Mouse (Mus musculus): ENCODE measurements at regions not wholly inside any gene's neighbourhood (a gene's known extent, or its start where the extent isn't known, plus 50 kb on each side); places are given as distances from the start of the nearest gene placed in this dataset.

GRCm38 (mm10) chr7:37259293-37259692 is 514.1 kb downstream of the Zfp536 start:
- no peaks in the 10 kb centered on the region for H3K9me3 ChIP-seq (ENCODE audit: control insufficient read depth, low read length)
- H3K27ac ChIP-seq (replicated peaks; ENCODE audit: low read depth, low read length): no peak overlapping the region
- no peak overlapping the region for H3K4me2 ChIP-seq (ENCODE audit: low read depth, severe bottlenecking)
- DNase-seq (ENCODE audit: low spot score) (peak; percentile 63), ATAC-seq (ENCODE audit: insufficient number of reproducible peaks, low FRiP score, low TSS enrichment, low read depth) (no peak)
- no peak overlapping the region for H3K9ac ChIP-seq (ENCODE audit: low read length)
- no peaks in the 10 kb centered on the region for H3K36me3 ChIP-seq (ENCODE audit: control insufficient read depth, insufficient read depth, low read length)
- H3K4me1 ChIP-seq (ENCODE audit: control insufficient read depth, insufficient read depth, low read length): peaks cover 20% of the 10 kb centered on the region
- H3K4me3 ChIP-seq (ENCODE audit: low read depth, low read length): no peak overlapping the region
- WGBS: 45% methylated on average over 6 of the region's 6 CpGs
- H3K27me3 ChIP-seq (ENCODE audit: control insufficient read depth, insufficient read depth, low read length): no peaks in the 10 kb centered on the region

- Histone ChIP-seq H3K9ac (ENCODE audit: low read length) (no peak overlapping the region), H3K4me1 (ENCODE audit: control insufficient read depth, insufficient read depth, low read length) (peaks cover 10% of the 10 kb centered on the region; the same call in 1 of the 2 replicates), H3K9me3 (ENCODE audit: control insufficient read depth, low read length) (no peaks in the 10 kb centered on the region), H3K36me3 (ENCODE audit: control insufficient read depth, insufficient read depth, low read length) (no peaks in the 10 kb centered on the region), H3K27me3 (ENCODE audit: control insufficient read depth, insufficient read depth, low read length) (no peaks in the 10 kb centered on the region), H3K4me3 (ENCODE audit: low read depth, low read length) (no peak overlapping the region), H3K27ac (replicated peaks; ENCODE audit: low read depth, low read length) (no peak overlapping the region), H3K4me2 (ENCODE audit: low read depth, severe bottlenecking) (no peak overlapping the region)
- ATAC-seq (ENCODE audit: insufficient number of reproducible peaks, low FRiP score, low TSS enrichment, low read depth): no peak
- 46% methylated on average over 3 of the region's 3 CpGs for WGBS
- no peak for DNase-seq (ENCODE audit: low spot score)
These were observed 510.6 kb downstream of the Zfp536 start for GRCm38 (mm10) chr7:37262846-37263245.

- H3K27ac ChIP-seq (replicated peaks; ENCODE audit: low read depth, low read length): no peak overlapping the region
- H3K27me3 ChIP-seq (ENCODE audit: control insufficient read depth, insufficient read depth, low read length): no peaks in the 10 kb centered on the region
- H3K9me3 ChIP-seq (ENCODE audit: control insufficient read depth, low read length): no peaks in the 10 kb centered on the region; the same call in 1 of the 2 replicates
- WGBS: 87% methylated on average over 4 of the region's 4 CpGs
- no peak overlapping the region for H3K4me2 ChIP-seq (ENCODE audit: low read depth, severe bottlenecking)
- ATAC-seq (ENCODE audit: insufficient number of reproducible peaks, low FRiP score, low TSS enrichment, low read depth): no peak
- no peak overlapping the region for H3K9ac ChIP-seq (ENCODE audit: low read length)
- no peak overlapping the region for H3K4me3 ChIP-seq (ENCODE audit: low read depth, low read length)
- no peaks in the 10 kb centered on the region for H3K36me3 ChIP-seq (ENCODE audit: control insufficient read depth, insufficient read depth, low read length)
- peaks cover 8% of the 10 kb centered on the region; the same call in 1 of the 2 replicates for H3K4me1 ChIP-seq (ENCODE audit: control insufficient read depth, insufficient read depth, low read length)
- peak; percentile 32 for DNase-seq (ENCODE audit: low spot score)
These were observed 506.0 kb downstream of the Zfp536 start for GRCm38 (mm10) chr7:37267404-37267803.

DNA sequence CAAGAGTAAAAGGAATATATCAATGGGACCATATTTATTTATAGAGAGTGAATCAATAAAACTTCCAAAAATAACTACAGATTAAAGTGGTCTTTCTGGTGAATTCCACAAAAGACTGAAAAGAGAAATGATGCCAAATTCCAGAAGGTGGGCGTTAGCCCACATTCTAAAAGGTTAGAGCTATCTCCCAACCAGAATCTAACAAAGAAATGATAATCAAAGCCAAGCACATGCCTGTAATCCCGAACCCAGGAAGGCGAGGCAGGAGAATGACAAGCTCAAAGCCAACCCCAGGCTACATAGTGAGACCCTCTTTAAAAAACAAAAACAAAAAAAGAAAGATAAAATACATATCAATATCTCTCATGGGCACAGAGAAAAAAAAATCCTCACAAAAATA is 502.6 kb downstream of the Zfp536 start:
- WGBS: 92% methylated on average over 3 of the region's 3 CpGs
- Histone ChIP-seq H3K4me1 (ENCODE audit: control insufficient read depth, insufficient read depth, low read length) (no peaks in the 10 kb centered on the region), H3K27ac (replicated peaks; ENCODE audit: low read depth, low read length) (no peak overlapping the region), H3K36me3 (ENCODE audit: control insufficient read depth, insufficient read depth, low read length) (no peaks in the 10 kb centered on the region), H3K9me3 (ENCODE audit: control insufficient read depth, low read length) (no peaks in the 10 kb centered on the region; the same call in 1 of the 2 replicates), H3K27me3 (ENCODE audit: control insufficient read depth, insufficient read depth, low read length) (no peaks in the 10 kb centered on the region), H3K4me3 (ENCODE audit: low read depth, low read length) (no peak overlapping the region), H3K4me2 (ENCODE audit: low read depth, severe bottlenecking) (no peak overlapping the region), H3K9ac (ENCODE audit: low read length) (no peak overlapping the region)
- ATAC-seq (ENCODE audit: insufficient number of reproducible peaks, low FRiP score, low TSS enrichment, low read depth): no peak
- DNase-seq (ENCODE audit: low spot score): no peak

- H3K9ac ChIP-seq (ENCODE audit: low read length): no peak overlapping the region
- 29% methylated on average over 5 of the region's 5 CpGs for WGBS
- no peak for ATAC-seq (ENCODE audit: insufficient number of reproducible peaks, low FRiP score, low TSS enrichment, low read depth)
- no peak overlapping the region for H3K4me3 ChIP-seq (ENCODE audit: low read depth, low read length)
- H3K27me3 ChIP-seq (ENCODE audit: control insufficient read depth, insufficient read depth, low read length): no peaks in the 10 kb centered on the region
- H3K4me1 ChIP-seq (ENCODE audit: control insufficient read depth, insufficient read depth, low read length): peaks cover 12% of the 10 kb centered on the region
- H3K36me3 ChIP-seq (ENCODE audit: control insufficient read depth, insufficient read depth, low read length): no peaks in the 10 kb centered on the region
- no peak overlapping the region for H3K27ac ChIP-seq (replicated peaks; ENCODE audit: low read depth, low read length)
- H3K4me2 ChIP-seq (ENCODE audit: low read depth, severe bottlenecking): no peak overlapping the region
- H3K9me3 ChIP-seq (ENCODE audit: control insufficient read depth, low read length): no peaks in the 10 kb centered on the region
- DNase-seq (ENCODE audit: low spot score): peak; percentile 31
These were observed 483.4 kb downstream of the Zfp536 start for GRCm38 (mm10) chr7:37290018-37290417.

- ATAC-seq (ENCODE audit: insufficient number of reproducible peaks, low FRiP score, low TSS enrichment, low read depth) (no peak), DNase-seq (ENCODE audit: low spot score) (no peak)
- Histone ChIP-seq H3K4me2 (ENCODE audit: low read depth, severe bottlenecking) (peak overlapping the region; percentile 24; the same call in 1 of the 2 replicates), H3K4me3 (ENCODE audit: low read depth, low read length) (no peak overlapping the region), H3K36me3 (ENCODE audit: control insufficient read depth, insufficient read depth, low read length) (no peaks in the 10 kb centered on the region), H3K9me3 (ENCODE audit: control insufficient read depth, low read length) (no peaks in the 10 kb centered on the region), H3K27ac (replicated peaks; ENCODE audit: low read depth, low read length) (no peak overlapping the region), H3K9ac (ENCODE audit: low read length) (no peak overlapping the region), H3K27me3 (ENCODE audit: control insufficient read depth, insufficient read depth, low read length) (no peaks in the 10 kb centered on the region), H3K4me1 (ENCODE audit: control insufficient read depth, insufficient read depth, low read length) (peaks cover 12% of the 10 kb centered on the region)
- WGBS: 27% methylated on average over 19 of the region's 19 CpGs
These were observed 482.9 kb downstream of the Zfp536 start for GRCm38 (mm10) chr7:37290493-37291045.

DNA sequence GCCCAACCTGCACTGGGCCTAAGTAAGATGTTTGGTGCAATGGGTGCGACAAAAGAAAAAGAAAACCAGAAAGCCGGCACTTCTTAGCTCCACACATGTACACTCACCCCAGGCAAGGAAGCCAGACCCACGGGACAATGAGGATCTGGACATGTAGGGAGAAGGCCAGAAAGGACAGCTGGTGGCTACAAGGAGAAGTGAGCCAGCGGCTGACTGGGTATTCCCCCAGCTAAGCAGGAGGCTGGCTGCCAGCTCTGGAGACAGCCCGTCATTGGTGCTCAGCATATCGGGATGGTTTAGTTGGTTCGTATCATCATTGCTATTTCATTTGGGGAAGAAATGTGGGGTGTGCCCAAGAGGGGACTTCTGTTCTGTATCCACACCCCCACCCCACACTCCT is 481.7 kb downstream of the Zfp536 start:
- ATAC-seq (ENCODE audit: insufficient number of reproducible peaks, low FRiP score, low TSS enrichment, low read depth) (no peak), DNase-seq (ENCODE audit: low spot score) (no peak)
- Histone ChIP-seq H3K9ac (ENCODE audit: low read length) (no peak overlapping the region), H3K9me3 (ENCODE audit: control insufficient read depth, low read length) (no peaks in the 10 kb centered on the region), H3K27me3 (ENCODE audit: control insufficient read depth, insufficient read depth, low read length) (no peaks in the 10 kb centered on the region), H3K27ac (replicated peaks; ENCODE audit: low read depth, low read length) (no peak overlapping the region), H3K4me3 (ENCODE audit: low read depth, low read length) (no peak overlapping the region), H3K4me1 (ENCODE audit: control insufficient read depth, insufficient read depth, low read length) (peaks cover 12% of the 10 kb centered on the region), H3K4me2 (ENCODE audit: low read depth, severe bottlenecking) (no peak overlapping the region), H3K36me3 (ENCODE audit: control insufficient read depth, insufficient read depth, low read length) (no peaks in the 10 kb centered on the region)
- WGBS: 80% methylated on average over 7 of the region's 7 CpGs

GRCm38 (mm10) chr7:37292554-37292953 is 480.9 kb downstream of the Zfp536 start:
- no peak for DNase-seq (ENCODE audit: low spot score)
- ATAC-seq (ENCODE audit: insufficient number of reproducible peaks, low FRiP score, low TSS enrichment, low read depth): no peak
- Histone ChIP-seq H3K9me3 (ENCODE audit: control insufficient read depth, low read length) (no peaks in the 10 kb centered on the region), H3K4me2 (ENCODE audit: low read depth, severe bottlenecking) (no peak overlapping the region), H3K4me1 (ENCODE audit: control insufficient read depth, insufficient read depth, low read length) (peaks cover 12% of the 10 kb centered on the region), H3K4me3 (ENCODE audit: low read depth, low read length) (no peak overlapping the region), H3K27ac (replicated peaks; ENCODE audit: low read depth, low read length) (no peak overlapping the region), H3K9ac (ENCODE audit: low read length) (no peak overlapping the region), H3K27me3 (ENCODE audit: control insufficient read depth, insufficient read depth, low read length) (no peaks in the 10 kb centered on the region), H3K36me3 (ENCODE audit: control insufficient read depth, insufficient read depth, low read length) (no peaks in the 10 kb centered on the region)
- 69% methylated on average over 9 of the region's 9 CpGs for WGBS

- ATAC-seq (ENCODE audit: insufficient number of reproducible peaks, low FRiP score, low TSS enrichment, low read depth): no peak
- WGBS: 17% methylated on average over 3 of the region's 3 CpGs
These were observed 474.6 kb downstream of the Zfp536 start for GRCm38 (mm10) chr7:37298888-37299287.

More at GRCm38 (mm10) chr7:37298888-37299287, 474.6 kb downstream of the Zfp536 start:
- no peak for DNase-seq (ENCODE audit: low spot score)
- Histone ChIP-seq H3K4me2 (ENCODE audit: low read depth, severe bottlenecking) (no peak overlapping the region), H3K4me3 (ENCODE audit: low read depth, low read length) (no peak overlapping the region), H3K9ac (ENCODE audit: low read length) (no peak overlapping the region), H3K36me3 (ENCODE audit: control insufficient read depth, insufficient read depth, low read length) (no peaks in the 10 kb centered on the region), H3K9me3 (ENCODE audit: control insufficient read depth, low read length) (no peaks in the 10 kb centered on the region), H3K4me1 (ENCODE audit: control insufficient read depth, insufficient read depth, low read length) (no peaks in the 10 kb centered on the region; the same call in 1 of the 2 replicates), H3K27me3 (ENCODE audit: control insufficient read depth, insufficient read depth, low read length) (no peaks in the 10 kb centered on the region), H3K27ac (replicated peaks; ENCODE audit: low read depth, low read length) (no peak overlapping the region)
